Mouse (Mus musculus): Measurements from ENCODE around the gene Epb41. TPM values are rescaled to one million over a fixed set of nuclear protein-coding genes. Genes with fewer than 3 reads are reported as not detected.

The Epb41 gene
- total RNA-seq, 2 experiments from 2014 or later: 110 to 142 TPM

- no peak for DNase-seq
Observed at GRCm38 (mm10) chr4:132010416-132010815, 64.7 kb downstream of the Epb41 start.

GRCm38 (mm10) chr4:132008191-132008590 lies 66.9 kb downstream of the Epb41 start:
- no peak for DNase-seq

- peak in 1 of 2 experiments; percentile 37 for DNase-seq
Observed at GRCm38 (mm10) chr4:132007123-132007522, 68.0 kb downstream of the Epb41 start.

- DNase-seq: no peak
Observed at GRCm38 (mm10) chr4:131998641-131999040, 76.5 kb downstream of the Epb41 start.

- peak in 1 of 2 experiments; percentile 12 for DNase-seq
Observed at GRCm38 (mm10) chr4:131997476-131997875, 77.6 kb downstream of the Epb41 start.

DNA sequence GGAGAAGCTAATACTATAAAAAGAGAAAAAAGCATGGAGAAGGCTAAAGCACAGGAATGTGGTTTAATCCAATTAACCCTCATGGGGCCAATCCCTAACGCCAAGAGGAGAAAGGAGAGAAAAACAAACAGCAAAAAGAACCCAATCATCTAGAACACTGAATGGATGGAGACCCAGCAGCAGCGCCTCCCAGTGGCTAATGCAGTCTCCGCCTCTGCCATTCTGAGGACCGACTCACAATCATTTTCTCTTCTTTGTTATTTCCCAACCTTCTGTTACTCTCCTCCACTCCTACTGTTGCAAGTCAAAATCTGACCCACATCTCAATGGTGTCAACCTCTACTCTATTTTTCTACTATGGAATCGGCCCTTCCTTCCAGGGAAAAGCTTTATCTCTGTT lies 78.1 kb downstream of the Epb41 start:
- no peak for DNase-seq

GRCm38 (mm10) chr4:131993792-131994191 lies 81.3 kb downstream of the Epb41 start:
- DNase-seq: no peak

DNA sequence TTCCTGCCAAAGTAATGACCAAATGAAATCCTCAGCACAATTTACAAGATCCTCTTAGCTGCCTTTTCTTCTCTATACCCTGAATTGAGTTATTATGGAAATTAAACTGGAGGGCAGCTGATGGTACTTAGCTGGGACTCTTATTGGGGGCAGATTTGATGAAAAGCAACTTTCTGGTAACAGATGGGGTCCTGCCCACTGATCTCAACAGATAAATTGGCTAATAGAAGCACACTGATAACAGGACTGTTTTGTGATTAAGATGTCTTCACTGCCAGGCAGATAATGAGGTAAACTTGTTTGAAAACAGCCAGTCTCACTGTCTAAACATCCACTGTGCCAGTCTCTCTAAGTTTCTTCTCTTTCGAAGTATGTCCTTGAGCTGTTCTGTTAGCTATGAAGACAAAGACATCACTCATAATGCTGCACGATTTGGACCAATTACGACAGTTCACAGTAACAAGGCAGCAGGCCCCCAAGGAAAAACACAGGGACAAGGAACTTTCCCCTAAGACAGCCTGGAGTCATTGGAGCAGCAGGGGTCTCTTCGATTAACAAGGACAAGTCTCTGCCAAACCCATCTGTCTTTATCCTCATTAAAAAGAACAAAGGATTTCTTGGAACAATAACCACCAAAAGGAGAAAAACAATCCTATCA lies 92.1 kb downstream of the Epb41 start:
- DNase-seq: no peak

GRCm38 (mm10) chr4:131981755-131982154 lies 93.4 kb downstream of the Epb41 start:
- no peak for DNase-seq

DNA sequence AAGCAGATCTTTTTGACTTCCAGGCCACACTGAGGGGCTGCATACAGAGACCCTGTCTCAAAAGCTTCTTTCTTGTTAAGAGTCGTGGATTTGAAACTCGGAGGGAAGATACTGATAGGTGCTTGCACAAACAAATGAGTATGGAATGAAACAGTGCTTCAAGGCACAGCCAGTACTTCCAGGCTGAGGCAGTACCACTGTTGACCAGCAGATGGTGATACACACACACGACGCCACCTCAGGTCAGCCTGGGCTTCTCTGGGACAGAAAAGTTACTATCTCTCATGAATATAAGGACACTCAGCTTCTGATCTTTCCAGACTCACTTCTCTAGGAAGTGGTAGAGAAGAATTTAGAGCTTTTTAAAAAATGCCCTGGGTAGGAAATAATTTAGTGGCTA lies 97.9 kb downstream of the Epb41 start:
- DNase-seq: peak; percentile 78 to 90

- no peak for DNase-seq
Observed at GRCm38 (mm10) chr4:131970244-131970853, 104.8 kb downstream of the Epb41 start.

DNA sequence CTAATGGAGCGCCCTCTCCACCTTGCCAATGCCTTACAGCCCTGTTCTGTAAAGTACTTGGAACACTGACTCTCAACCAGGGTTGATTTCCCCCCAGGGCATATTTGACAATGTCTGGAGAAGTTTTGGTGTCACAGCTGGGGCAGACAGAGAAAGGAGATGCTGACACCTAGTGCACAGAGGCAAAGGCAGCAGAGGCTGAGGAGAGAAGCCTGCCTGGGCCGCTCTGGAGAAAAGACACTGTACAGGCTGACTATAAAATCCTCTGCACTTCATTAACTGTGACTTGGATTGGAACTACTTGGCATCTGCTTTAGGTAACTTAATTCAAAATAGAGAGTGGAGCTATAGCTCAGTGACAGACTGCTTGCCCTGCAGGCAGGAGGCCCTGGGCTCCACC lies 106.2 kb downstream of the Epb41 start:
- no peak for DNase-seq

GRCm38 (mm10) chr4:131957161-131957560 lies 118.0 kb downstream of the Epb41 start:
- no peak for DNase-seq

DNA sequence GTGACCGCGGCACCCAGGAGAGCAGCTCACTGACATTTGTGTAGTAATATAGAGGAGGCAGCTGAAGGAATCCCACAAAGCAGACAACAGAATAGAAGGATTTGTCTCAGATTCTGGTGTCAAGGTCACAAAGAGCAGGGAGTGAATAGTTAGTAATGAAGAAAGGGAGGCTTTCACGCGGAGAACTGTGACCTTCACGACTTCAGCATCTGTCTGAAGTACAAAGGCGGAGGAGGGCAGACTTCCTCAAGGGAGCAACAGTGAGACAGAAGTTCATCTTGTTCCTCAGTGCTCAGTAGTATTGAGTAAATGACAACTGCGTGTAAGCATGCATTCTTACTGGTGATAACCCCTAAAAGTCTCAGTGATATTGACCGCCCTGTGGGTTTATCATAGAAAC lies 124.5 kb downstream of the Epb41 start:
- no peak for DNase-seq

- DNase-seq: no peak
Observed at GRCm38 (mm10) chr4:131949903-131950302, 125.2 kb downstream of the Epb41 start.

DNA sequence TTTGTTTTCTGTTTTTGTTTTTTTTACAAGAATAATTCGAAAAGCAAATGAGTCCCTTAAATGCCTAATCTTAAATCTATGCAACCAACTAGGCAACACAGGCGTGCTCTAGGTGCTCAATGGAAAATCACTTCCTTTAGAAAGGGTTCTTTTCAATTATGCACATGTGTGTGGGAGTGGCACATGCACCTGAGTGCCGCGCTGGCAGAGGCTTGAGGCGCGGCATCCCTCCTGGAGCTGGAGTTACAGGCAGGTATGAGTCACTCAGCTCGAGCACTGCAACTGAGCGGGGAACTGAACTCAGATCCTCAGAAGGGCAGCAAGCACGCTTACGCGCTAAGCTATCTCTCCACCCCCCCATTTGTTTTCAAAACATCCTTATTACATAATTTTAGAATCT lies 127.3 kb downstream of the Epb41 start:
- DNase-seq: no peak

DNA sequence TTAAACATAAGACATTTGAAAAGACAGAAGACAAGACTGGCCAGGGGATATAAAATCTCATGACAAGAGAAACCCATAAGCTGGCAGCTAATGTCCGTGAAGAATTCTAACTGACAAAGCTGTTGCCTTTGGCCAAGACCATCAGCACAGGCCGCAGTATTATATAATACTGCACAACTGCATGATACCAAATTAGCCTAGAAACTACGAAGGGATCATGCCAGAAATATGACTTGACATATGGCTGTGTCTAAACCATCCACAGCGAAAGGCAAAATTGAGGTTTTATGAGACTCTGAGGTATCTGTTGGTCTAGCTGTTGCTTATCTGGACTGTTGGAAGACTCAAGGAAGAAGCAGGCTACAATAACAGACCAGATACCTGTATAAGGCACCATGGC lies 134.3 kb downstream of the Epb41 start:
- DNase-seq: no peak

GRCm38 (mm10) chr4:131939459-131939858 lies 135.7 kb downstream of the Epb41 start:
- no peak for DNase-seq

GRCm38 (mm10) chr4:131929146-131929545 lies 146.0 kb downstream of the Epb41 start:
- DNase-seq: peak in 1 of 2 experiments; percentile 15

DNA sequence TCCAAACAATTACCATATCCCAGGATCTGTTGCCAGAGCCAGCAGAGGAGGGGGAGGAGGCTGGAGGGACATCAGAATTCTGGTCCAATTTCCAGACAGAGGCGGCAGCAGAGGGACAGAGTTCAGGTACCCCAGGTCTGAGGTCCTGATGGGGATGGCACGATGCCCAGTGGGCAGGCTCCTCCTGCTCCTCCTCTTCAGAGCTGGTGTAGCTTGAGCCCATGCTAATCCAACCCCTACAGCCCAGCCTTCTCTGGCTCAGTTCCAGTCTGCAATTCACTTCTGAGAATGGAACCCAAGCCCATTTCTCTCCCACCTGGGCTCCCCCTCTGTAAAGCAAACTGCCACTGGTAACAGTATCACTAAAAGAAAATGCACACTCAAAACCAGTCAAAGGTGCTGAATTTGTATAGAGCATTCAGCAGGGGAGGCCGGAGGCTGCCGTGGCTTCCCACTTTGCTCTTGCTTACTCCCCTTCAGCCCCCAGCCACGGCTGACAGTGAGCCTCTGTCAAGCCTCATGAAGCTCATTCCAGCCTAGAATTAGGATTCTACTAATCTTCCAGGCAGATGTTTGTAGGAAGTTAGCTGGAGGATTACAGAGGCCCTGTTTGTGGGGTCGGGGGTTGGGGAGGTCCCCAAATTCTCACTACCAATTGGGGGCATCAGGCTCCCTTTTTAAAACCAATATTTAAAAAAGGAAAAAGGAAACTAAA lies 150.9 kb downstream of the Epb41 start:
- no peak for DNase-seq

DNA sequence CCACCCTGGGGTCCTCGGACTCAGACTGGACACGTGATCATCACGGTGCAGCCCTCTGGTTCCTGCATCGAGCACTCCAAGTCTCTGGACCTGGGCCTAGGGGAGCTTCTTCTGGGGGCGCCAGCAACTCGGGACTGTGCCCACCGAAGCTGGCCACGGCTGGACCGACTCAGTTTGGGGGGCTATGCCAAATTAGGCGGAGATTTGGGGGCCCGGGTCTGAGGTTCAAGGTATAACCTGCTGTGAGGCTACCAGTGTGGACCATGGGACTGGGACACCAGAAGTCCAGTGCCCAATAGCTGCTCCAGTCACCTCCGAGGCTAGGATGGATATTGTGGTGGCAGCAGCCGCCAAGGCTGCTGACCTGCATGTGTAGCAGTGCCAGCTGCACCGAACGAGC lies 152.7 kb downstream of the Epb41 start:
- DNase-seq: peak in 1 of 2 experiments; percentile 12

- peak in 1 of 2 experiments; percentile 41 for DNase-seq
Observed at GRCm38 (mm10) chr4:131921461-131922346, 153.4 kb downstream of the Epb41 start, which contains the start of gene Tmem200b. TSS of gene Tmem200b (plus strand) at chr4:131921771.

Data from heart, adult 18-20 months (tissue).